17 mouse cellular contexts compared by ENCODE assay signal in the genomic region with DNA sequence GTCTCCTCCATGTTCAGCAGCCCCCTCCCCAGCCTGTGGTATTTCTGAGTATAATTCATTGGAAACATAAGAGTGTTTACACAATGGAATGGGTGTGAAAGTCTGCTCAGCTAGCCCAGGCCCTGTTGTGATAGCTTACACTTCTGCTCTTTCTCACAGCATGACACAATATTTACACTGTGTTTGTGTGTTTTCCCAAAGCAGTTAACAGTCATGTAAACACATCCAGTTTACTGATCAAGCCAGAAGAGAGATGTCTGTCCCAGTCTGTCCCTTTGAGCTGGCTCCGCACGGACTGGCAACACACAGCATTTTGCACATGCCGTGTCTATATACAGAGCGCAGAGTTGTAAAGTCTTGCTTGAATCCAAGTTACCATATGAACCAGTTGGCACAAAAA. TPM values are rescaled to one million over a fixed set of nuclear protein-coding genes. Genes with fewer than 3 reads are reported as not detected.
A peak's percentile ranks its signal among the peaks of the same experiment; 100 is the strongest.
DNase-seq lines count a peak whose midpoint lies in the region; ATAC-seq and TF ChIP-seq lines count a peak whose summit lies in the region.
"Had no signal": no experiment of that assay in that cellular context is flagged by ENCODE, and none has a peak within 500 bp of the region (broad histone marks: within the 10 kb centered on the region; RNA-seq: fewer than 3 reads in every experiment).

No protein-coding gene starts in this region.

- no peak for TF ChIP-seq CTCF in lung, postnatal 0 days (IDR thresholded peaks at IDR 0.05)
- no peak for TF ChIP-seq CTCF in lung, adult 2 months (IDR thresholded peaks at IDR 0.05; ENCODE audit: insufficient read depth, low read length)

- 74% methylated on average over 4 of the region's 4 CpGs for WGBS in hindbrain, embryonic 15.5 days
- WGBS in hindbrain, embryonic 11.5 days: 91% methylated on average over 4 of the region's 4 CpGs
- WGBS in lung, postnatal 0 days: 60% methylated on average over 4 of the region's 4 CpGs
- WGBS in lung, adult 2 months: 61% methylated on average over 4 of the region's 4 CpGs
- WGBS in intestine, embryonic 15.5 days: 54% methylated on average over 4 of the region's 4 CpGs
- WGBS in liver, embryonic 16.5 days (ENCODE audit: insufficient replicate concordance): 67% methylated on average over 4 of the region's 4 CpGs

- DNase-seq in hindbrain, embryonic 11.5 days (ENCODE audit: low spot score): no peak
- peak; percentile 23 for DNase-seq in lung, postnatal 0 days (ENCODE audit: low spot score)
- no peak for DNase-seq in lung, adult 2 months
- no peak for DNase-seq in layer of hippocampus, adult 18-20 months (ENCODE audit: low spot score in 2 of 2)
- no peak for DNase-seq in yolk sac, embryonic 10.5 days (ENCODE audit: low spot score)
- DNase-seq: adrenal gland, adult 8-10 months; cerebellum, adult 11-12 months; kidney, adult 9 months; spleen, adult 18-20 months; thymus, adult 18-20 months had no signal

- no peak overlapping the region for H3K27ac ChIP-seq in hindbrain, embryonic 15.5 days (replicated peaks)
- no peak overlapping the region for H3K27ac ChIP-seq in hindbrain, embryonic 11.5 days (ENCODE audit: low read depth, low read length)
- no peak overlapping the region for H3K27ac ChIP-seq in lung, postnatal 0 days (ENCODE audit: low read length)
- no peak overlapping the region for H3K27ac ChIP-seq in intestine, embryonic 15.5 days
- peak overlapping the region; percentile 71 for H3K27ac ChIP-seq in liver, embryonic 16.5 days (ENCODE audit: low read length)
- H3K27ac ChIP-seq: left cerebral cortex, adult 2 months had no signal

- no peak overlapping the region for H3K4me2 ChIP-seq in hindbrain, embryonic 15.5 days
- no peak overlapping the region for H3K4me2 ChIP-seq in hindbrain, embryonic 11.5 days (replicated peaks; ENCODE audit: low read depth, low read length)
- H3K4me2 ChIP-seq in lung, postnatal 0 days (replicated peaks; ENCODE audit: low read depth, low read length): no peak overlapping the region
- no peak overlapping the region for H3K4me2 ChIP-seq in intestine, embryonic 15.5 days (replicated peaks)
- no peak overlapping the region for H3K4me2 ChIP-seq in liver, embryonic 16.5 days (ENCODE audit: low read depth, low read length)

- no peak for TF ChIP-seq POLR2A in lung, adult 2 months (IDR thresholded peaks at IDR 0.05; ENCODE audit: borderline replicate concordance, extremely low read depth, low read depth, low read length)

- 0 out of 2 replicates have a peak, but pooled peaks cover 3% of the 10 kb centered on the region for H3K4me1 ChIP-seq in hindbrain, embryonic 15.5 days (replicated peaks)
- H3K4me1 ChIP-seq in hindbrain, embryonic 11.5 days (replicated peaks; ENCODE audit: control insufficient read depth, insufficient read depth, low read length): no peaks in the 10 kb centered on the region
- H3K4me1 ChIP-seq in lung, postnatal 0 days (ENCODE audit: insufficient read depth, low read depth, low read length): no peaks in the 10 kb centered on the region
- peaks cover 5% of the 10 kb centered on the region; the same call in 1 of the 2 replicates for H3K4me1 ChIP-seq in lung, adult 2 months (ENCODE audit: control insufficient read depth, insufficient read depth, low read length)
- H3K4me1 ChIP-seq in intestine, embryonic 15.5 days (replicated peaks): peaks cover 10% of the 10 kb centered on the region; the same call in 1 of the 2 replicates
- no peaks in the 10 kb centered on the region; the same call in none of the 2 replicates for H3K4me1 ChIP-seq in liver, embryonic 16.5 days (ENCODE audit: control insufficient read depth, low read depth, low read length)

- H3K9ac ChIP-seq in hindbrain, embryonic 15.5 days: no peak overlapping the region
- no peak overlapping the region for H3K9ac ChIP-seq in hindbrain, embryonic 11.5 days (ENCODE audit: low read depth, low read length)
- no peak overlapping the region for H3K9ac ChIP-seq in lung, postnatal 0 days (replicated peaks; ENCODE audit: low read depth)
- H3K9ac ChIP-seq in intestine, embryonic 15.5 days: no peak overlapping the region
- no peak overlapping the region for H3K9ac ChIP-seq in liver, embryonic 16.5 days (ENCODE audit: low read depth, low read length)

- no peak overlapping the region for H3K4me3 ChIP-seq in hindbrain, embryonic 15.5 days
- H3K4me3 ChIP-seq in hindbrain, embryonic 11.5 days (ENCODE audit: low read depth, low read length): no peak overlapping the region
- no peak overlapping the region for H3K4me3 ChIP-seq in lung, postnatal 0 days (ENCODE audit: low read depth, low read length)
- H3K4me3 ChIP-seq in lung, adult 2 months (replicated peaks; ENCODE audit: extremely low read depth, low read depth, low read length): no peak overlapping the region
- H3K4me3 ChIP-seq in intestine, embryonic 15.5 days (replicated peaks): no peak overlapping the region
- H3K4me3 ChIP-seq in liver, embryonic 16.5 days (ENCODE audit: low read depth, low read length): no peak overlapping the region
- H3K4me3 ChIP-seq: erythroblast, embryonic 14.5 days; left cerebral cortex, adult 2 months had no signal

- no peaks in the 10 kb centered on the region for H3K27me3 ChIP-seq in hindbrain, embryonic 15.5 days
- H3K27me3 ChIP-seq in hindbrain, embryonic 11.5 days (ENCODE audit: control insufficient read depth, insufficient read depth, low read length): no peaks in the 10 kb centered on the region
- H3K27me3 ChIP-seq in lung, postnatal 0 days (replicated peaks; ENCODE audit: insufficient read depth, low read length): no peaks in the 10 kb centered on the region
- no peaks in the 10 kb centered on the region for H3K27me3 ChIP-seq in intestine, embryonic 15.5 days (replicated peaks)
- H3K27me3 ChIP-seq in liver, embryonic 16.5 days (ENCODE audit: control insufficient read depth, insufficient read depth, low read depth, low read length): no peaks in the 10 kb centered on the region
- H3K27me3 ChIP-seq: Patski had no signal

- H3K36me3 ChIP-seq in hindbrain, embryonic 15.5 days: no peaks in the 10 kb centered on the region
- no peaks in the 10 kb centered on the region for H3K36me3 ChIP-seq in hindbrain, embryonic 11.5 days (ENCODE audit: control insufficient read depth, insufficient read depth, low read length)
- H3K36me3 ChIP-seq in lung, postnatal 0 days (ENCODE audit: insufficient read depth, low read length): no peaks in the 10 kb centered on the region
- H3K36me3 ChIP-seq in intestine, embryonic 15.5 days: no peaks in the 10 kb centered on the region
- H3K36me3 ChIP-seq in liver, embryonic 16.5 days (ENCODE audit: control insufficient read depth, insufficient read depth): no peaks in the 10 kb centered on the region

- no peak for TF ChIP-seq EP300 in lung, postnatal 0 days (IDR thresholded peaks at IDR 0.05)

- 0 out of 2 replicates have a peak, but pooled peaks have one; percentile 38 for ATAC-seq in hindbrain, embryonic 15.5 days (ENCODE audit: low FRiP score, low read depth)
- ATAC-seq in hindbrain, embryonic 11.5 days (ENCODE audit: low FRiP score): no peak
- peak; percentile 19; the same call in 1 of the 2 replicates for ATAC-seq in lung, postnatal 0 days
- peak; percentile 24; the same call in 1 of the 2 replicates for ATAC-seq in intestine, embryonic 15.5 days
- peak; percentile 77 for ATAC-seq in liver, embryonic 16.5 days (ENCODE audit: low read depth)

- H3K9me3 ChIP-seq in hindbrain, embryonic 15.5 days: no peaks in the 10 kb centered on the region
- H3K9me3 ChIP-seq in hindbrain, embryonic 11.5 days (ENCODE audit: control insufficient read depth, low read length): no peaks in the 10 kb centered on the region
- H3K9me3 ChIP-seq in lung, postnatal 0 days (ENCODE audit: low read length): no peaks in the 10 kb centered on the region
- H3K9me3 ChIP-seq in intestine, embryonic 15.5 days: no peaks in the 10 kb centered on the region
- no peaks in the 10 kb centered on the region for H3K9me3 ChIP-seq in liver, embryonic 16.5 days (replicated peaks; ENCODE audit: control insufficient read depth, low read length)

RNA-seq across cellular contexts. Expression of a gene that starts 32.2 kb away (rescaled TPM):
- polyA plus RNA-seq in hindbrain, embryonic 15.5 days (2015; fragmentation: Nextera tagmentation; extraction: Ambion mirVana): 114 and 122 TPM in 2 replicates
- polyA plus RNA-seq in hindbrain, embryonic 11.5 days (2014; fragmentation: Nextera tagmentation; extraction: Ambion mirVana): 34.7 and 37.4 TPM in 2 replicates
- polyA plus RNA-seq in lung, postnatal 0 days (2015; fragmentation: Nextera tagmentation; extraction: Ambion mirVana): 20.2 and 20.7 TPM in 2 replicates
- polyA plus RNA-seq in lung, adult 2 months (2012; rRNA removed): 16.1 and 20.7 TPM in 2 replicates
- 45.3 and 53.5 TPM in 2 replicates for polyA plus RNA-seq in intestine, embryonic 15.5 days (2015; fragmentation: Nextera tagmentation; extraction: Ambion mirVana)
- polyA plus RNA-seq in liver, embryonic 16.5 days (2015; fragmentation: Nextera tagmentation; extraction: Ambion mirVana): 37.9 and 44.7 TPM in 2 replicates
- 10 to 100 TPM; 51.9 to 53.8 TPM for total RNA-seq in layer of hippocampus, adult 18-20 months (2021)
- total RNA-seq: granulocyte monocyte progenitor cell, adult 5-6 weeks had no signal
